Mouse (Mus musculus): ENCODE measurements around the gene Pappa2.

Gene Pappa2

DNA sequence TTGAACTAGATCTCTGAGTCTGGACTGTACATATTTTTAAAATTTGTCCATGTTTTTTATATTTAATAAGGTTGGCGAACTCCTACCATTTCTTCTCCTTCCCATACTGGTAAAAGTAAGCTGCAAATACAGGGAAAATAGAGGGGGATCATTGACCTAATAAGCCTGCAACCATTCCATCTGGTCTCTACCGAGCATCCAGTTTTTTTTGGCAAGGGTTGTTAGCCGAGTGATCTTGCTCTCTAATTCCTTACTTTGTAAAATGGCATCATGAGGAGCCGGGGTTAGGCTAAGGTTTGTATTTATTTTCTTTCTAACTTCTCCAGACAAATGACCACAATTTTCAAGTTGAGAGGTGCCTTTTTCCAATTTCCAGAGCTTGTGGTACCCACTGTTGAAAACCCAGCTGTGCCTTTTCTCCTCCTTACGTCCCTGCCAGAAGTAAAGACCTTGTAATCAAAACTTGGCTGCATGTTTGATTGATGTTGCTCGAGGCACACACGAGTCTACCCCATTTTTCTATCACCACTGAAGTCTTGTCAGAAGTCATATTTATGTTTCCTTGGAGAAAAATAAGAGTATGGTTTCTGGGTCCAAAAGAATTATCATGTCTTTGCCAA, 210.1 kb downstream of the Pappa2 start:
- Histone ChIP-seq H3K4me3 (replicated peaks; ENCODE audit: low read length) (no peak overlapping the region), H3K4me1 (replicated peaks; ENCODE audit: low read depth, low read length) (no peaks in the 10 kb centered on the region), H3K27me3 (ENCODE audit: insufficient read depth, low read length) (no peaks in the 10 kb centered on the region), H3K36me3 (ENCODE audit: insufficient read depth, low read length) (no peaks in the 10 kb centered on the region), H3K9me3 (ENCODE audit: low read length) (no peaks in the 10 kb centered on the region)
- no peak for TF ChIP-seq NANOG (IDR thresholded peaks at IDR 0.05; ENCODE audit: borderline replicate concordance, low read length)
- no peak for TF ChIP-seq CTCF (conservative IDR thresholded peaks at IDR 0.05; ENCODE audit: low read length)
- no peak for TF ChIP-seq POU5F1 (IDR thresholded peaks at IDR 0.05; ENCODE audit: borderline replicate concordance, low read length)

DNA sequence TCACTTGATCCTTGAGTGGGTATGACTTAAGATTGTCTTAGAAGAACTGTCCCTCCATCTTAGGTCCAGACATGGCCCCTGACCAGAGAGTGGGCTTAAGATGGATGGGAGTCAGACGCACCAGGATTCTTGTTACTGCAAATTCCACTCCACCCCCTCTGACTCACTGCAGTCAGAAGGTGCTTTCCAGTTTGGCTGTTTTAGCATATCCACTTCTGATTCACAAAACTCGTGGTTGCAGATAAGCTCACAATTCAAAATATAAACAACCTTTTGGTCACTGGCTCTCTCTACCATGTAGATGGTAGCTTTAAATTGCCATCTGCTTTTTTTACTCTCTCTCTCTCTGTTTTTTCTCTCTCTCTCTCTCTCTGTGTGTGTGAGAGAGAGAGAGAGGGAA, 214.4 kb downstream of the Pappa2 start:
- H3K36me3 ChIP-seq (ENCODE audit: insufficient read depth, low read length), result no peaks in the 10 kb centered on the region
- no peak overlapping the region for H3K4me3 ChIP-seq (replicated peaks; ENCODE audit: low read length)
- H3K27me3 ChIP-seq (ENCODE audit: insufficient read depth, low read length), result no peaks in the 10 kb centered on the region
- no peaks in the 10 kb centered on the region for H3K9me3 ChIP-seq (ENCODE audit: low read length)
- H3K4me1 ChIP-seq (replicated peaks; ENCODE audit: low read depth, low read length), result no peaks in the 10 kb centered on the region
- TF ChIP-seq POU5F1 (IDR thresholded peaks at IDR 0.05; ENCODE audit: borderline replicate concordance, low read length) (no peak), CTCF (conservative IDR thresholded peaks at IDR 0.05; ENCODE audit: low read length) (no peak), NANOG (IDR thresholded peaks at IDR 0.05; ENCODE audit: borderline replicate concordance, low read length) (no peak)

DNA sequence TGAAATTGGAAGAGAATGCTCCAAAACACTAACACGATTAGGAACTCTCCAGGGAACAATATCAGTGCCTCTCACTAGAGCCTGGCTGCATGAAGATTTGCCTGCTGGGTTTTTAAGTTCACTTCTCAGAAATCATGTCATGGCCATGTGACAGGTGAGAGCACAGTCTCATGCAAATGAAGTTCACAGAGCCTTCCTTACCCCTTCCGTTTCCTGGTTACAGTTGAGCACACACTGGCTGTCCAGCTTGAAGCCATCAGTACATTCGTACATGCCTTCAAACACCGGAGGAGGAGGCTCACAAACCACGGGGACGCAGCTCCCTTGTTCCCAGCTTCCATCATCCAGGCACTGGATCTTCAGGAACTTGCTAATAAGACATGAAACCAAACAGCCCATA, 215.6 kb downstream of the Pappa2 start:
- no peak overlapping the region for H3K4me3 ChIP-seq (replicated peaks; ENCODE audit: low read length)
- no peaks in the 10 kb centered on the region for H3K36me3 ChIP-seq (ENCODE audit: insufficient read depth, low read length)
- TF ChIP-seq POU5F1 (IDR thresholded peaks at IDR 0.05; ENCODE audit: borderline replicate concordance, low read length), result no peak
- TF ChIP-seq CTCF (conservative IDR thresholded peaks at IDR 0.05; ENCODE audit: low read length), result no peak
- TF ChIP-seq NANOG (IDR thresholded peaks at IDR 0.05; ENCODE audit: borderline replicate concordance, low read length), result no peak
- H3K9me3 ChIP-seq (ENCODE audit: low read length), result no peaks in the 10 kb centered on the region
- H3K27me3 ChIP-seq (ENCODE audit: insufficient read depth, low read length), result no peaks in the 10 kb centered on the region
- H3K4me1 ChIP-seq (replicated peaks; ENCODE audit: low read depth, low read length), result no peaks in the 10 kb centered on the region

DNA sequence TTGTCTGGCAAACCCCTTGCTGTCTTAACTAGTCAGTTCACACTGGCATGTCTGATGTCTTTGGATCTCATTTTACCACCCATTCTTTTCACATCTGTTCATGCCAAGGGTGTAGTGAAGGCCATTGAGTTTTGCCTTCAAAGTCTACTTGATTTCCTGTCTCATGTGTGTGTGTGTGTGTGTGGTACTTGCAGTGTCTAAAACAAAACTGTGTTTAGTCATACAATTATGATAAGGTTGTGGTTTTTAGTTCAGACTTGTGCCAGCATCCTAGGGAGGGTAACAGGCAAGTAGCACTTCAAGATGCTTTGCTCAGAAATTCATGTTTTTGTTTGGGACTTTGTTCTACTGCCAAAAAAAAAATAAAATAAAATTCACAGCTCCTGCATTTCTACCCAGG, 216.1 kb downstream of the Pappa2 start:
- H3K27me3 ChIP-seq (ENCODE audit: insufficient read depth, low read length), result no peaks in the 10 kb centered on the region
- H3K4me1 ChIP-seq (replicated peaks; ENCODE audit: low read depth, low read length), result no peaks in the 10 kb centered on the region
- TF ChIP-seq NANOG (IDR thresholded peaks at IDR 0.05; ENCODE audit: borderline replicate concordance, low read length) (no peak), POU5F1 (IDR thresholded peaks at IDR 0.05; ENCODE audit: borderline replicate concordance, low read length) (no peak), CTCF (conservative IDR thresholded peaks at IDR 0.05; ENCODE audit: low read length) (no peak)
- H3K4me3 ChIP-seq (replicated peaks; ENCODE audit: low read length), result no peak overlapping the region
- H3K9me3 ChIP-seq (ENCODE audit: low read length), result no peaks in the 10 kb centered on the region
- no peaks in the 10 kb centered on the region for H3K36me3 ChIP-seq (ENCODE audit: insufficient read depth, low read length)

DNA sequence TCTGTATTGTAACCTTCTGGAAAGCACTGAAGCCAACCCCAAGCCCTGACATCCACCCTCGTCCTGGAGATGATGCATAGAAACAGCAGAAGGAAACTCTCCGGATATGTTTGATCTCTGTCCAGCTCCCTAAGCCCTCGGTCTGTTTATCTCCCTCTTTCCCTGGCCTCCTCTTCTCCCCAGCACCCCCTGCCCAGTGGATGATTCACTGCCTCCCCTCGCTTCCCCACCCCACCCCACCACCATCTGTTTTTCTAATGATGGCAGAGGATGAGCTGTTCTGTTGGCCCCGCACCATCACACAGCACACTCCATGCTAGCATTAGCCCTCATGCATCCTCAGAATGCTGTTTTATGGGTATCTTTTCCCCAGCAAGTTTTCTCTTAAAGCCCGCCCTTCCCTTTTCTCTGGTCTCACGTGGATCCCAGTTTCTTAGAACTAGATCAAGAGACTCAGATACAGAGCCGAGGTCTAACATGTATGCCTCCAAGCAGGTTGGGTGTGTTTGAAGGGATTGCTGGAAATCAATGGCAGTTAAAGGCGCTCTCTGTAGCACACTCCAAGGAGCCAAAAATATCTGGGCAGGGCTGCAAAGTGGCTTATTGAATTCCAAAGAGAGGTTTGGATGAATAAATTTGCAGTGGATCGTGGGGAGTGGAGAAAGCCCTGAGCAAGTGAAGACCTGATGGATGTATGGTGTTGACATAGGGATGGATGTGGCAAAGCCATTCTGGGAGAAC, 231.8 kb downstream of the Pappa2 start:
- TF ChIP-seq POU5F1 (IDR thresholded peaks at IDR 0.05; ENCODE audit: borderline replicate concordance, low read length), result no peak
- no peak for TF ChIP-seq NANOG (IDR thresholded peaks at IDR 0.05; ENCODE audit: borderline replicate concordance, low read length)
- TF ChIP-seq CTCF (conservative IDR thresholded peaks at IDR 0.05; ENCODE audit: low read length), result no peak
- H3K9me3 ChIP-seq (ENCODE audit: low read length), result no peaks in the 10 kb centered on the region

DNA sequence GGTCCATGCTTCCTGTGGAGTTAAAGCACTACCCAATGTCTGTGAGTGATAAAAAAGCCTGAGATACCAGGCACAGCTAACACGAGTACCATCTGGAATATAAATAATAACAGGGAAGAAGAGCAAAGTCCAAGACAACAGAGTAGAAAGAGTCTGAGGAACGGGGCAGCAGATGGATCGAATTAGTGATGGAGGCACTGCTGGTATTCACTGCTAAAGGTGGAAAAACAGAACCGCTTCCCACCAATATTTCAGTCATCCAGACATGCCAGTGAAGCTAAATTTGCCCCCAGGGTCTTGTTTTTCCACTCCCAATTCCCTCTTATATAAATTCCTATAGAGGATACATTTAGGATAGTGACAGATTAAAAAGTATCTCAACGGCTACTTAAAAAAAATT, 238.8 kb downstream of the Pappa2 start:
- H3K4me1 ChIP-seq (replicated peaks; ENCODE audit: low read depth, low read length), result peaks cover 10% of the 10 kb centered on the region; the same call in 1 of the 2 replicates
- no peak for TF ChIP-seq POU5F1 (IDR thresholded peaks at IDR 0.05; ENCODE audit: borderline replicate concordance, low read length)
- no peak for TF ChIP-seq NANOG (IDR thresholded peaks at IDR 0.05; ENCODE audit: borderline replicate concordance, low read length)
- TF ChIP-seq CTCF (conservative IDR thresholded peaks at IDR 0.05; ENCODE audit: low read length), result no peak
- no peak overlapping the region for H3K4me3 ChIP-seq (replicated peaks; ENCODE audit: low read length)
- no peaks in the 10 kb centered on the region for H3K27me3 ChIP-seq (ENCODE audit: insufficient read depth, low read length)
- H3K9me3 ChIP-seq (ENCODE audit: low read length), result no peaks in the 10 kb centered on the region
- H3K36me3 ChIP-seq (ENCODE audit: insufficient read depth, low read length), result no peaks in the 10 kb centered on the region

More for the DNA sequence above, 231.8 kb downstream of the Pappa2 start:
- Histone ChIP-seq H3K27me3 (ENCODE audit: insufficient read depth, low read length) (no peaks in the 10 kb centered on the region), H3K36me3 (ENCODE audit: insufficient read depth, low read length) (no peaks in the 10 kb centered on the region), H3K4me3 (replicated peaks; ENCODE audit: low read length) (no peak overlapping the region), H3K4me1 (replicated peaks; ENCODE audit: low read depth, low read length) (no peaks in the 10 kb centered on the region)

DNA sequence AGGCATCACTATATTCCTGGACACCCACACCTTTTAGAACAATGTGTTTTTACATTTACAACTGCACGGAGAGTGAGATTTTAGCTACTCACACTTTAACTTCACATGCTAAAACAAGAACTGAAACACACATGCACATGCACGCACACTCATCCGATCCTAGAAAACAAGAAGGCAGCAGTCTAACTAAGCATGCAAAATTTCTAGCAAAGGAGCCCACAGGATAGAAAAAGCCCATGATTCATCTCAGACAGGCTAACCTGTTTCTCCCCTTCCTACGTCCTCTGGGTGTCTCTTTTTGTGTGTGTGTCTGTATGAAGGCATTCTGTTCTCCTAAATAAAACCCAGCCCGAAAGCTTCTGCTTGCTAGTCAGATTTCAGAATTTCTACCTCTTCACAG, 239.3 kb downstream of the Pappa2 start:
- Histone ChIP-seq H3K27me3 (ENCODE audit: insufficient read depth, low read length) (no peaks in the 10 kb centered on the region), H3K36me3 (ENCODE audit: insufficient read depth, low read length) (no peaks in the 10 kb centered on the region), H3K4me1 (replicated peaks; ENCODE audit: low read depth, low read length) (peaks cover 10% of the 10 kb centered on the region; the same call in 1 of the 2 replicates), H3K9me3 (ENCODE audit: low read length) (no peaks in the 10 kb centered on the region), H3K4me3 (replicated peaks; ENCODE audit: low read length) (no peak overlapping the region)
- TF ChIP-seq CTCF (conservative IDR thresholded peaks at IDR 0.05; ENCODE audit: low read length), result no peak
- TF ChIP-seq NANOG (IDR thresholded peaks at IDR 0.05; ENCODE audit: borderline replicate concordance, low read length), result no peak

DNA sequence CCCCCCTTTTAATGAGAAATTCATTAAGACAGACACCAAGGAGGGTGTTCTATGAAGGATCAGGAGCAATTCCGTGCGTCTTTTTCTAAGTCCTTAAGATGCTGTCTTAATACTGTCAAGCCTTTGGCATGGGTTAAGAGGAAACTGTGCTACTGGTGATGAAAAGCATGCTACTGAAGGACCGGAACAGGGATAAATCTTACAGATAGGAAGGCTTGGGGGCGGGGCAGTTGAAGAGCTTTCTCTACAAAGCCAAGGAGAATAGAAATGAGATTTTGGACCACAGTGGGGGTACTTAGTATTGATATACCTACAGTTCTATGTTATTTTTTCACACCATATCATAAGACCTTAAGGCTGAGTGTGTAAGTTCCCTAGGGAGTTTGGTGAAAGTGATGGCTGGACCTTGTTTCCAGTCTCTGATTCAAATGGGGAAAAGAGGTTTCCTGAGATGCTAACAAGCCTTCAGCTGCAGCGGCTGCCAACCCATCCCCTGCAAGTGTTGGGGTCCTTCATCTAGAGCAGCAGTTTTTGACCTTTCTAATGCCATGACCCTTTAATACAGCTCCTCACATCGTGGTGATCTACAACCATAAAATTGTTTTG, 240.0 kb downstream of the Pappa2 start:
- Histone ChIP-seq H3K27me3 (ENCODE audit: insufficient read depth, low read length) (no peaks in the 10 kb centered on the region), H3K4me1 (replicated peaks; ENCODE audit: low read depth, low read length) (peaks cover 10% of the 10 kb centered on the region; the same call in 1 of the 2 replicates), H3K4me3 (replicated peaks; ENCODE audit: low read length) (no peak overlapping the region), H3K9me3 (ENCODE audit: low read length) (no peaks in the 10 kb centered on the region), H3K36me3 (ENCODE audit: insufficient read depth, low read length) (no peaks in the 10 kb centered on the region)
- TF ChIP-seq CTCF (conservative IDR thresholded peaks at IDR 0.05; ENCODE audit: low read length) (no peak), NANOG (IDR thresholded peaks at IDR 0.05; ENCODE audit: borderline replicate concordance, low read length) (no peak), POU5F1 (IDR thresholded peaks at IDR 0.05; ENCODE audit: borderline replicate concordance, low read length) (no peak)

All from E14TG2a.4 (cell line).